Mouse (Mus musculus) adrenal gland, postnatal 25 days (tissue): ENCODE data around the gene Hpf1. TPM values are rescaled to one million over a fixed set of nuclear protein-coding genes. Genes with fewer than 3 reads are reported as not detected.

Experiments
- DNase-seq: peaks from one replicate; pipeline ENCODE4 v3.0.0; 2021; ENCODE audit warnings: mixed read lengths
- long read RNA-seq: library from polyadenylated mRNA; stranded (forward); transcript quantifications from one replicate; pipeline ENCODE4 v2.0.0, GENCODE M21; 2021
- total RNA-seq: library from RNA; stranded (reverse); gene quantifications from 2 replicates; pipeline ENCODE4 v1.2.3, GENCODE M21; 2021

Gene Hpf1
- total RNA-seq, result 23.3 and 23.9 TPM in 2 replicates
- long read RNA-seq, transcript Hpf1-201 (8 exons, 1,191 nt), result major isoform, 25 of 33 reads
- long read RNA-seq, partial matches to known transcripts, result 3 of 33 reads
- long read RNA-seq, other reads (novel, unspliced or antisense), result 4 of 33 reads

DNA sequence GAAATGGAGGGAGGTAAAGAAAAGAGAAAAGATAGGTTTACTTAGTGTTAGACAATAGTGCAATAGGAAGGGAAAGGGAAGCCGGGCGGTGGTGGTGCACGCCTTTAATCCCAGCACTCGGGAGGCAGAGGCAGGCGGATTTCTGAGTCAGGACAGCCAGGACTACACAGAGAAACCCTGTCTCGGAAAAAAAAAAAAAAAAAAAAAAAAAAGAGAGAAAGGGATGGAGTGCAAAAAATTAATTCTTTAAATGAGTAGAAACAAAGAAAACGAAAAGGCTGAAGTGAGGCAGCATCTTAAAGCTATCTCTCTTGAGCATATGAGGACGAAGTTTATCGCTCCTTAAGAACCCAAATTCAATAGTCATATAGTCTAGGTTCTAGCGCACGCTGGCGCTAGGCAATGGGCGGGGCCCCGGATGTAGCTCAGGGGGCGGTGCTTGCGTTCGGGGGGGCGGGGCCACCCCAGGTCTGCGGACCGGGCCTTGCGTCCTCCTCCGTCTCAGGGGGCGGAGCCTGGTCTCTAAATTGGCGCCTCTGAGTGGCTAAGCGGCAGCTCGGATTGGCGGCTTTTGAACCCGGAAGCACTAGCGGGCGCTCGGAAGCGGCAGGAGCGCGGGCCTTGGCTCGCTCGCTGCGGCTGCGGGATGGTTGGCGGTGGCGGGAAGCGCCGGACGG lies at the start of gene Hpf1:
Gene Hpf1, plus strand, starts transcription at position 576 of the 677 bp plus-strand sequence.
- DNase-seq, result peak; percentile 95

DNA sequence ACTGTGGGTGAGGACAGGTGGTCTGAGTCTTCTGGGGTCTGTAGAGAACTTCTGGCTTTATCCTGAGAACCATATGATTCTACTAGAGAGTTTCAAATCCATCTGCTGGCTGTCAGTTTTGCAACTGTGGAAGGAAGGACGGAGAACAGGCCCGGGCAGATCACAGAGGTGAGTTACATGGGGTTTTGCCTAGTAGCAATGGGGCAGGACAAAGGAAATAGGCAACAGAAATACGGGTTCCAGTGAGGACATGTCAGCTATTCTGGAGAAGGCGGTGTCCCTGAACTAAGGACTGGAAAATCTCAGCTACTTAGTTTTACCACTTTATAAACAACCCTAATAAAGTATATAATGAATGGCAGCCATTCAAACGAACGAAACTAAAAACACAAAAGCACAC lies 47.8 kb upstream of the Hpf1 start:
- no peak for DNase-seq

DNA sequence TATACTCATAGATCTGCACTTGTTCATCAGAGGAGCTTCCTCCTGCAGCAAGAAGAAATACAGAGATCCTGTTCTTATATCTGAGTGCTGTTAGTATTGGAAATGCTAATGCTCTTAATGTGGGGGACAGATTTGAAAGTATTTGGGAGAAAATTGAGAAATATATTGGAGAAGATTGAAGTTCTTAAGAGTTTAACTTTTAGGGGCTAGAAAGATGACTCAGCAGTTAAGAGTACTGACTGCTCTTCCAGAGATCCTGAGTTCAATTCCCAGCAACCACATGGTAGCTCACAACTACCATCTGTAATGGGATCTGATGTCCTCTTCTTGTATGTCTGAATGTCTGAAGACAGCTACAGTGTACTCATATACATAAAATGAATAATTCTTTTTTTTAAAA lies 32.7 kb upstream of the Hpf1 start:
- no peak for DNase-seq

DNA sequence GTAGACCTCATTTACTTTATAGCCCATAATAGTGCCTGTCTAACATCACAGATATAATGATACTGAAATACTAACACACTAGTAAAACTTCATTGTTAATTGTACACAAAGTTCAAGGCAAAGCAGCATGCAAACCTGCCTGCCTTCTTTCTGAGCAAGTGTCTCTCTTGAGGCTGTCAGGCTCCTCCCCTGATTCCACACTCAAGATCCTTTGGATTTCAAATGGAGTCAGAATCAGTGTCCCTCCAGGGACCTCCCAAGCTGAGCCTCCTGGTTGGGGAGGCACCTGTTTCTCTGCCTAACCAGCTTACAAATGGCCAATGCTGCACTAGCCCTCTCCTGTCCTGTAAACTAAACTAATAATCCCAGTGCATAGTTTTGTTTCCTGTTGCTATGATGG lies 32.1 kb upstream of the Hpf1 start:
- no peak for DNase-seq

- DNase-seq, result no peak
Measured at GRCm38 (mm10) chr8:60858911-60859476, 31.2 kb upstream of the Hpf1 start.

DNA sequence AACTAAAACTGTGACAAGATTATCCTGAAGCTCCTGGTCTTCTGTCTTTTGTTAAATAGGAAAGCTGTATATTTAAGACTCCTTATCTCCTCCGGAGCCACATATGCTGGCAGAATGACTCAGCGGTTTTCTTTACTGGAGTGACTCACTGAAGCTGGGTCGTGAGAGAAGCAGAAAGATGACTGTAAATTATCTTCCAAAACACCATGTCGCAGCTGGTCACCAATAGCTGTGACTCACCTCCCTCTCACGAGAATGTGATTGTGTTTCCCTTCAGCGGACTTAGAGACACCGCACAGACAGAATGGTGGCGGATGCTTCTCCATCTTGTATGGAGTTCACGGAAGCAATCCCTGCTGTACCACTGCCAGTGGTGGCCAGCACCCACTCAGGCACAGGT lies 30.6 kb upstream of the Hpf1 start:
- peak; percentile 13 for DNase-seq

- no peak for DNase-seq
Measured at GRCm38 (mm10) chr8:60860749-60861148, 29.5 kb upstream of the Hpf1 start.

GRCm38 (mm10) chr8:60861783-60862182 lies 28.4 kb upstream of the Hpf1 start:
- DNase-seq, result no peak

- DNase-seq, result no peak
Measured at GRCm38 (mm10) chr8:60864875-60865274, 25.3 kb upstream of the Hpf1 start.

DNA sequence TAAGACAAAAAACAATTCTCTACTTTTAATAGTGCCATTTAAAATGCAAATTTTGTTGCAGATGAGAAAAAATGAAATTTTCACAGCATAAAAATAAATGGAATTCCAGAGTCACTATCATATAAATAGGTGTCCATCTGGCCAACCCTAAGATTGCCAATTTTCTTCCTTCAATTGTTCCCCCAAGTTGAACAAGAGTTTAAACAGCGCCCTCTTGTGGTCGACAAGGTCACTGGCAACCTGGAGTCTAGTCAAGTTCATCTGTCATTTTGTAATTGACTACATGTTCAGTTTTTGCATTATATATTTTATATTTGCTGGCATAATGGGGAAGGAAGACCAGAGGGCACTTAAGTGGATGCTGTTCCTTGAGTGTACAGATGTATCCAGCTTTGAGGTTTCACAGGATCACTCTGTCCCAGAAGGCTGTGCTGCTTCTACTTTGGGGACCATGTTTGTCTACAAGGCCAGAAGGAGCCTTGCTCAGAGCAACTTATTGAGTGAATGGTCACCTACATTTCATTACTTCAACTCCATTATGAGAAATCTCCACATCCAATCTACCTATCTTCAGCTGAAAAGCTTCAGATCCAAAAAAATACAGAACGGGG lies 24.6 kb upstream of the Hpf1 start:
- DNase-seq, result peak; percentile 48

DNA sequence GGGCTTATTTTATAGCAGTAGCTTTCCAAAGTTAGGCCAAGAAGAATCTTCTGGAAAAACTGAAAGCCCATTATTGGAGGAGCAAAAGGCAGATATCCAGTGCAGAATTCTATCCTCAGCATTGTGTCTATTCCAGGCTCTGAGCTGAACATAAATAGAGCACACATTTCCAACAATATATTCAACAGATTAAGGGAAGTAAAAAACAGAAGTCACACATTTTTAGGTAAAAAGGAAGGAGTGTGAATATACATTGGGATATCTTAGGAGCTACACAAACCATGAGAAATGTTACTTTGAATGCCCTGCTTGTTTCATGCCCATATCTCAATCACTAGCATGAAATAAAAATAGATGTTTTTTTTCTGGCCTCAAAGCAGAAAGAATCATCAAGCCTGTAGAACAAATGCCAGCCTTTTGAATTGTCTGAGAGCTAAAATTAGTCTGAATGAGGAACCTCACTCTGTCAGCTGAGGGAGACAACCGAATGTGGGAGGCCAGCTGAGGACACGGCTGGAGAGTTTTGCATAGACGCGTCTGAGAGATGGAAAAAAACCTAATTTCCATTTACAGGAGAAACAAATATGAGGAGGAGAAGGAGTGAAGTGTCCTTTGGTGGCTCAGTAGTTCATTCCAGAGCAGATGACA lies 22.6 kb upstream of the Hpf1 start:
- DNase-seq, result no peak

DNA sequence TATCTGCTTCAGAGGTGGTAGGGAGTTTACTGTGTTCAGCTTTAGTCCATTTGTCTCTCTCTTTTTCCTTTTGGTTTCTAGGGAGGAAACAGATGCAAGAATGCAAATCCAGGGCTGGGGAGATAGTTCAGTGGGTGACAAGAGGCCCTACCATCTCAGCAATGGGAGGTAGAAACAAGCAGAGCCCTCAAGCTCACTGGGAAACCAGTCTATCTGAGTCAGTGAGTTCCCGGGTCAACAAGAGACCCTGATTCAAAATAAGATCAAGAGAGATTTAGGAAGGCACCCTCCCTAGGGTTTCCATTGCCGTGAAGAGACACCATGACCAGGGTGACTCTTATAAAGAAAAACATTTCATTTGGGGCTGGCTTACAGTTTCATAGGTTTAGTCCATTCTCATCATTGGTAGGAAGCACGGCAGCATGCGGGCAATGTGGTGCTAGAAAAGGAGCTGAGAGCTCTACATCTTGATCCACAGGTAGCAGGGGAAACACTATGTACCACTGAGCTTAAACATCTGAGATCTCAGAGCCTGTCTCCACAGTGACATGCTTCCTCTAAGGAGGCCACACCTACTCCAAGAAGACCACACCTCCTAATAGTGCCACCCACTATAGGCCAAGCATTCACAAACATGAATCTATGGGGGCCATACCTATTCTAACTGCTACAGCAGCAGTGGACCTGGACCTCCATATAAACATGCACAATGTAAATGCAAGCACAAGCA lies 21.8 kb upstream of the Hpf1 start:
- no peak for DNase-seq

DNA sequence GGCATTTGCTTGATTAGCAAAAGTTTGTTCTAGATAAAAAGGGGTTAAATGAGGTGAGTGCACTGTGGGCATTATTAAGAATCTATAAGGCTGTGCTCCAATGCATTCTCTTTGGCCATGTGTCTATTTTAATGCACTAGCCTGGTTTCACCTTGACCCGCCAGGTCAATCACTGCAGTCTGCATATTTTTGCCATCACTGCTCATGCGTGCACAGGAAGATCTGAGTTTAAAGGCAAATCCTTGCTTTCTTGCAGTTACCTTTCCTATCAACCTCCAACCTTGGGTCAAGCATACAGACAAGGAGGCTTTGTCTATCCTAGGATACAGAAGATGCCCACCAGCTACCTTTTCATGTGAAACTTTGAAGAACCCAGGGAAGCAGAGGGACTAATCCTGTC lies 20.5 kb upstream of the Hpf1 start:
- DNase-seq, result no peak

DNA sequence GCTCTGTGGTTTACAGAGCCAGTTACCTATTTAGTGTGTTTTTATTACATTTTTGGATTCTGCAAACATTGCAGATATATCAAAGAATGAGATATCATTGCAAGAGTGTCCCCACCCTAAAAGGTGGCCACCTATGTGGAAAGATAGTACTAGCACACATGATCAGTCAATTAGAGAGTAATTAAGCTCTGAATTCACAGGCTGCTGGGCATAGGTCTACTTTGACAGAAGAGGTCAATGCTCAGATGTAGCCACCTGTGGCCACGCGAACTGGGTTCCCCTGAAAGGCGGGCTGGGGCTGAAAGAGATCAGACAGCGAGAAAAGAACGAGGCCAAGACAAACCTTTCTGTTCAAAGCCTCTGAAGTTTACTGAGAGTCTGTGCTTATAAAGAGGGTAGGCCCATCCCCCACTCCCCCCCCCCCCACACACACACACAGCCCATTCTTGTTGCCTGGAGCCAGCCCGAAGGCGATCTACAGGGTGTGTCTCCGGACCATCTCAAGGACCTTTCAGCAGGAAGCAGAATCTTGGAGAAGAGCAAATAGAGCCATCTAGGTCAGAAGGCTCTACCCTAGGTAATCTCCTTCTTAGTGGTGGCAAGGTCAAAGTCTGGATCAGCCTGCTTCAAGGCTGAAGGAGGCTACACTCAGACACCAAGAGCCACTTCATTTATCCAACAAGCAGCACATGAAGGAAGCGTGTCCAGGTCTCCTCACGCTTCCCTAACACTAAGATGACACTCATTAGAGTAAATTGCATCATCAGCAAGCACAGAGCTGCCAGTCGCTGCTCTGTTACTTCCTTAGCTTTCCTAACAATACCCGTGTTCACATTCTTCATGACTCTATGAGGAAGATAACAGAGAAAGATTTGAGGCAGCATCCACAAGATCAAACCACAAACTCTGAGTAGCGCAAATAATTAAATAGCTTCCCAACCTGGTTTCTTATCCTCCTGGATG lies 19.7 kb upstream of the Hpf1 start:
- no peak for DNase-seq

DNA sequence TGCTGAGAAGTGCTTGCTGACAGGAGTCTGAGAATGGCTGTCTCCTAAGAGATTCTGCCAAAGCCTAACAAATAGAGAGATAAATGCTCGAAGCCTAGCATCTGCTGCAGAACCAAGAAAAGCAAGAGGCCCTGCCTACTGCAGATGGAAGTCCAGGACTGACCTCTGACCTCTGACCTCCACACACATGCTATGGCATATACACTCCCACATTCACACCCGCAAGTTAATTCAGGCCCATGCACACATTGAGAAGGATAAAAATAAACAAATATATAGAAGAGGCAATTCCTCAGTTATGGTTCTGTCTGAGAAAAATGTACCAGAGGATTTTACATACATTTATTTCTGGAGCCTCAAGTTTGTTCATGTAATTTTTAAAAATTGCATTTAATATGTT lies 11.6 kb upstream of the Hpf1 start:
- no peak for DNase-seq

- DNase-seq, result no peak
Measured at GRCm38 (mm10) chr8:60883419-60884137, 6.6 kb upstream of the Hpf1 start.

DNA sequence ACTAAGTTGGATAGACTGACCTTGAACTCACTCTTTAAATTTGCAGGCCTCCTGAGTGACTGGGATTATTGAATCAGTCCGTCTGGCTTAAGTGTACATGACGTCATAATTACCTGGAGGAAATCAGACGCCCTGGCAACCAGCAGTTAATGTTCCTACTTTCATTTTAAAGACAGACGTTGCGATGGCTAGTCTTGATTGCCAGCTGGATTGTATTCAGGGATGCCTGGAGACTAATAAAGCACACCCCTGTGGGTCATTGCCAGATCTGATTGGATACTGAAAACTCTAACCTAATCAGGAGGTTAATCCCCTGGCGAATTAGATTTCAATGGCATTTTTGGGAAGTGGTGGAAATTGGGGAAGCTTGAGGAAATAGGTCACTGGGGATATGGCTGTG lies 3.5 kb upstream of the Hpf1 start:
- no peak for DNase-seq

DNA sequence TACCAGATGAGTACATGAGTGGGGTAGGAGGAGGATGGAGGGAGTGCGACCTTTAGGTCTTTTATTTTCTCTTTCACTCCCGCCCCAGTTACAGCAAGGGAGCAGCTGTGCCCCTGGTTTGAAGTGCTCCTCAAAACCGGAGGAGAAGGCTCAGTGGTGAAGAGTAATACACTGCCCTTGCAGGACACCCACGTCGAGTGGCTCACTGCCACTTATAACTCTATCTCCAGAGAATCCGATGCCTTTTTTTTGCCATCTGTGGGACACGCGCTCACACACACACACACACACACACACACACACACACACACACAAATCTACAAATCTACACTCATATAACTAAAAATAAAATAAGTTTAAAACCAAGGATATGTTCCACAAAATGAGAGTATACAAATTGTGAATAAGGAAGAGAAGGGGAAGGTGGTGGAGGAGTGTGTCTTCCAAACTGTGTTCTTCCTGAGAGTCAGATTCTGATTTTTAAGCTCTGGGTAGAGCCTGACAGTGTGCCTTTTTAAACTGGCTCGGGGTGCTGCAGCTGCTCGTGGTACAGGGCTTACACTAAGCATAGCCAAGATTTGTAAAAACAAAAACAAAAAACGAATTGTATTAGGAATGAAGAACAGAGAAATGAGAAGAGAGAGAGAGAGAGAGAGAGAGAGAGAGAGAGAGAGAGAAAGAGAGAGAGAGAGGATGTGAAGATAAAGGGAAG lies 931 bp upstream of the Hpf1 start:
- DNase-seq, result no peak

GRCm38 (mm10) chr8:60890520-60890874 lies 279 bp downstream of the Hpf1 start:
- DNase-seq, result no peak

DNA sequence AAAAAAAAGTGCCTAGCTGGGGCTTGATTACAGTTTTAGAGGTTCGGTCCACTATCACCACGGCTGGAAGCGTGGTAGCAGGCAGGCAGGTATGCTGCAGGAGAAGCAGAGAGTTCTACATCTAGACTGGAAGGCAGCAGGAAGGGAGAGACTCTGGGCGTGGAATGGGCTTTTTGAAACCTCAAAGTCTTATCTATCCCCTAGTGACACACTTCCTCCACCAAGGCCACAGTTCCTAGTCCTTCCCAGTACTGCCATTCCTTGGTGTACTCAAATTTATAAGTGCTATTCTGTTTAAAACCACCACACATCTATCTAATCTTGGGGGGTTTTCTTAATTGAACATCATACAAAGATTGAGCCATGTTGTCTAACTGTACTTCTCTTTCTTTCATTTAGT lies 1.5 kb downstream of the Hpf1 start:
- no peak for DNase-seq
